Mouse (Mus musculus): ENCODE results near the gene Ksr1. TPM values are rescaled to one million over a fixed set of nuclear protein-coding genes. Genes with fewer than 3 reads are reported as not detected.

Ksr1 gene
- polyA plus RNA-seq, 1 experiment from 2014 or later: 0.81 TPM

DNA sequence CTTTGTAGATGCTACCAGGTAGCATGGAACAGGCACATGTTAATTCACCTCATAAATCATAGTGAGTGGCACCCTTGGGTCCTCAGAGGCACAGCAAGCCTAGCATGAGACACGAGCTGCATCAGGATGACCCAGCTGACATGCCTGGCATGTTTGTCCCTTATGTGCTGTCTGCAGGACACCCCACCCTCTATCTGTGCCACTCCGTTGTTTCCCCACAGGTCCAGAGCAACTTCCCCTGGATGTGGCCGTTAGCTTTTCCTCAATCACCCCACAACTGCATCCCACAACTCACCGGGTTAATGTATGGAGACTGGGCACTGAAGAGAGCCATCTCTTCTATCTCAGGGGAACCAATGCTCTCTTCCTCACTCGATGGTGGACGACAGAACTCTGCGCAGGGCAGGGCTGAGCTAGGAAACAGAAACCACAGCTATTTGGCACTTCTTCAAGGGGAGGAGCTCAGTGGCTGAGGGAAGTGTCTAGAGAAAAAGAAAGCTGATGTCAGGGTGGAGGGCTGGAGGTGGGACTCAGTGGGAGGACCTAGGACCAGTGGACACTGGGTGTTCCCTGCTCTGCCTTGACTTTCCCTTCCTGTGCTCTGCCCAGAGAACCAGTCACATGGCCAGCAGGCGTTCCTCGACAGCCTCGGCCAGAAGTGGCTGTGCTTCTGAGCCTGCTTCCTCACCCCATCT is 161.6 kb downstream of the Ksr1 start, which contains the start of gene Lgals9:
Lgals9 (minus strand) TSS at position 464 of the 695 bp plus-strand sequence.
- Histone ChIP-seq H3K4me1 (ENCODE audit: insufficient read depth) (peaks cover 41% of the 10 kb centered on the region), H3K4me2 (ENCODE audit: low read depth, low read length) (peak within 1 kb of the TSS; percentile 73), H3K9me3 (ENCODE audit: low read length) (no peaks in the 10 kb centered on the region), H3K9ac (replicated peaks) (peak within 1 kb of the TSS; percentile 73), H3K4me3 (ENCODE audit: low read depth, low read length) (peak within 1 kb of the TSS; percentile 69), H3K36me3 (replicated peaks; ENCODE audit: insufficient read depth, low read length) (no peaks in the 10 kb centered on the region), H3K27me3 (ENCODE audit: insufficient read depth, low read length) (no peaks in the 10 kb centered on the region), H3K27ac (ENCODE audit: low read depth) (peak within 1 kb of the TSS; percentile 94)
- TF ChIP-seq EP300 (IDR thresholded peaks at IDR 0.05; ENCODE audit: low read depth): no peak
- TF ChIP-seq CTCF (IDR thresholded peaks at IDR 0.05; ENCODE audit: low read depth): no peak
- 6% methylated on average over 10 of the region's 10 CpGs for WGBS (ENCODE audit: insufficient replicate concordance)
- DNase-seq (peak; percentile 84), ATAC-seq (peak; percentile 60)

DNA sequence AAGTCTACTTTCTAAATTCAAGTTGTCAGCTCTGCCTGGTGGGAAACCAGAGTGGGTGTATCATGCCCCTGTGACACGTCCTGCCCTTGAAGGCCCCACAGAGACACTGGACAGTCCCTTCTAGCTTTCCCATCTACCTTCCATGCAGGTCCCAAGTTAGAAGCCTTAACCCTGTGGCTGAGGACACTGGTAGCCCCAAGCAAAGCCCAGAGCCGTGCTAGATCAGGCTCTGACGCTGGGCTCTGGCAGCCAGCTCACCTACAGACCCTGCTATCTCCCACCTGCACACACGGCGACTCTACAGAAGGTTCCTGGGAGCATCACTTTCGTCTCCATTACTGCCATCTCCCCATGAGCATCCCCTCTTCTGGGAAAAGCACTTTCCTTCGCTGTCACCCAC is 162.7 kb downstream of the Ksr1 start:
- 36% methylated on average over 7 of the region's 7 CpGs for WGBS (ENCODE audit: insufficient replicate concordance)

DNA sequence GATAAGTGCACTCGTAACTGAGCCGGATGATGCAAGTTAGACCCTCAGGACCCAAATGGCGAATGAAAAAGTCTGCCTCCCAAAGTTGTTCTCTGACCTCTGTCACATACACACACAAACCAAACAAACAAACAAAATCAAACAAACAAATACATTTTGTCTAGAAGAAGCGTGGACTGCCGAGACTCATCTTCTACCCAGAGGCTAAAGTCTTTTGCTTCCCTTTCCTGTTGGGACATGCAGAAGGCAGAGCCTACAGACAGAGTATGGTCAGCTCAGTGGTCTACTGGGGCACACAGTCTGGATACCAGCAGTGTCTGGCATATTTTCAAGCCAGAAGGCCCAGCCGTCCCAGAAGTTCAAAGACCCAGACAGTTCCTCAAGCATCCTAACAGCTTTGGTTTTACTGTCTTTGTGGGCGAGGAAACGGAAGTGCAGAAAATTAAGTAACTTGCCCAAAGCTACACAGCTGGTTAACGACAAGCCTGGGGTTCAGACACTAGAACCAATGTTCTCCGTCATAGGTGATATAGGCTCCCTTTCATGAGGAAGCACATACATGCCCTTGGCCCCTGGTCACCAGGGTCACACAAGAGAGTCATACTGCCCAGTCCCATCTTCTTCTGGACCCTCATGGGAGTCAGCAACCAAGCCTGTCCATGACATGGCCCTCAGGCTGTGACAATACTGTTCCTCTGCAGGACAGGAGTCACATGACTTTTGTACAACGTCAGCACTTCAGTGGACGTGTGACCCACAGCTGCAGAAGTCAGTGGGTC is 163.5 kb downstream of the Ksr1 start:
- peak overlapping the region; percentile 94 for H3K27ac ChIP-seq (ENCODE audit: low read depth)
- TF ChIP-seq CTCF (IDR thresholded peaks at IDR 0.05; ENCODE audit: low read depth) (no peak), EP300 (IDR thresholded peaks at IDR 0.05; ENCODE audit: low read depth) (no peak)
- H3K4me2 ChIP-seq (ENCODE audit: low read depth, low read length): peak overlapping the region; percentile 73
- no peaks in the 10 kb centered on the region for H3K27me3 ChIP-seq (ENCODE audit: insufficient read depth, low read length)
- H3K9me3 ChIP-seq (ENCODE audit: low read length): no peaks in the 10 kb centered on the region
- peaks cover 8% of the 10 kb centered on the region for H3K36me3 ChIP-seq (replicated peaks; ENCODE audit: insufficient read depth, low read length)
- DNase-seq (peak; percentile 47), ATAC-seq (peak; percentile 37)
- H3K9ac ChIP-seq (replicated peaks): peak overlapping the region; percentile 73
- peak overlapping the region; percentile 69 for H3K4me3 ChIP-seq (ENCODE audit: low read depth, low read length)
- H3K4me1 ChIP-seq (ENCODE audit: insufficient read depth): peaks cover 48% of the 10 kb centered on the region
- WGBS (ENCODE audit: insufficient replicate concordance): 14% methylated on average over 12 of the region's 12 CpGs

More for the DNA sequence above, 162.7 kb downstream of the Ksr1 start:
- Histone ChIP-seq H3K27ac (ENCODE audit: low read depth) (peak overlapping the region; percentile 94), H3K4me1 (ENCODE audit: insufficient read depth) (peaks cover 43% of the 10 kb centered on the region), H3K4me2 (ENCODE audit: low read depth, low read length) (peak overlapping the region; percentile 73), H3K36me3 (replicated peaks; ENCODE audit: insufficient read depth, low read length) (peaks cover 2% of the 10 kb centered on the region), H3K27me3 (ENCODE audit: insufficient read depth, low read length) (no peaks in the 10 kb centered on the region), H3K9ac (replicated peaks) (peak overlapping the region; percentile 73), H3K9me3 (ENCODE audit: low read length) (no peaks in the 10 kb centered on the region), H3K4me3 (ENCODE audit: low read depth, low read length) (peak overlapping the region; percentile 69)
- no peak for TF ChIP-seq EP300 (IDR thresholded peaks at IDR 0.05; ENCODE audit: low read depth)
- TF ChIP-seq CTCF (IDR thresholded peaks at IDR 0.05; ENCODE audit: low read depth): no peak
- no peak for ATAC-seq
- no peak for DNase-seq

DNA sequence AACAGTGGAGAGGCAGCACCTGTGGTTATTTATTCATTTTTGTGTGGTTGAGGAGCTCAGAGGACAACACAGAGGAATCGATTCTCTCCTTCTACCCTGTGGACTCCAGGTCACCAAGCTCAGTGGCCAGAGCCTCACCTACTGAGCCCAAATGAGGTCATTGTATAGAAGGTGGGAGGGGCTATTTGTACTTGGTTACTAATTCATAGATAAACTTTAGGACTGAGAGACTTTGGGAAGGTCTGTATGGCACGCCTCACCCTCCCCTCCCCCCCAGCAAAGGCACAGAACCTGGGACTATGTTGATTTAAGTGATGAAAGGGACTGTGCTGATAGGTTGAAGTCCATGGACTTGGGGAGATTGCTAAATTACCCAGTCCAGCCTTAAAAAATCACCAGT is 164.2 kb downstream of the Ksr1 start:
- DNase-seq: peak; percentile 75

DNA sequence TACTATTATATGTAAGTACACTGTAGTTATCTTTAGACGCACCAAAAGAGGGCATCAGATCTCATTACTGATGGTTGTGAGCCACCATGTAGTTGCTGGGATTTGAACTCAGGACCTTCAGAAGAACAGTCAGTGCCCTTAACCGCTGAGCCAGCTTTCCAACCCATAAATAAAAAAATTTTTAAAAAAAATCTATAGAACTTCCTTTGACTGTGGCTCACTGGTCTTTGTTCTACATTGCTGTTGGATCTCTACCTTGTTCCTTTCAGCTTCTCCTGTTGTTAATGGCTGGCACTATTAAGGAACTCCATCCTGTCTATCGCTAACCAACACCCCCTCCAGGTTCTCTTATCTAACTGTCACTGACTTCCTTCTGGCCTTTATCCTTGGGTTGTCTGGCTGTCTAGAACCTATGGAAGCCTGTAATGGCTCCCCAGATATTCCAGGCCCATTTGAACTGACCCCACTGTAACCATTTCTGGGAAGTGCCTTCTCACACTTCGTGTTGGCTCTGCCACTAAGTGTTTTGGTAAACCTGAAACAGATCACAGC is 166.0 kb downstream of the Ksr1 start:
- H3K36me3 ChIP-seq (replicated peaks; ENCODE audit: insufficient read depth, low read length): peaks cover 33% of the 10 kb centered on the region
- TF ChIP-seq EP300 (IDR thresholded peaks at IDR 0.05; ENCODE audit: low read depth) (peak; percentile 90), CTCF (IDR thresholded peaks at IDR 0.05; ENCODE audit: low read depth) (no peak)
- no peak overlapping the region for H3K4me3 ChIP-seq (ENCODE audit: low read depth, low read length)
- WGBS (ENCODE audit: insufficient replicate concordance): 52% methylated on average over 4 of the region's 4 CpGs
- DNase-seq (peak; percentile 16), ATAC-seq (no peak)
- peaks cover 46% of the 10 kb centered on the region for H3K4me1 ChIP-seq (ENCODE audit: insufficient read depth)
- H3K4me2 ChIP-seq (ENCODE audit: low read depth, low read length): peak overlapping the region; percentile 27
- H3K27me3 ChIP-seq (ENCODE audit: insufficient read depth, low read length): no peaks in the 10 kb centered on the region
- H3K9ac ChIP-seq (replicated peaks): no peak overlapping the region; the same call in 1 of the 2 replicates
- H3K27ac ChIP-seq (ENCODE audit: low read depth): peak overlapping the region; percentile 79
- H3K9me3 ChIP-seq (ENCODE audit: low read length): no peaks in the 10 kb centered on the region

More for the DNA sequence above, 164.2 kb downstream of the Ksr1 start:
- WGBS (ENCODE audit: insufficient replicate concordance): 30% methylated on average over 2 of the region's 2 CpGs
- Histone ChIP-seq H3K9ac (replicated peaks) (no peak overlapping the region), H3K27ac (ENCODE audit: low read depth) (peak overlapping the region; percentile 94), H3K4me1 (ENCODE audit: insufficient read depth) (peaks cover 49% of the 10 kb centered on the region), H3K4me3 (ENCODE audit: low read depth, low read length) (peak overlapping the region; percentile 69), H3K4me2 (ENCODE audit: low read depth, low read length) (peak overlapping the region; percentile 73), H3K9me3 (ENCODE audit: low read length) (no peaks in the 10 kb centered on the region), H3K27me3 (ENCODE audit: insufficient read depth, low read length) (no peaks in the 10 kb centered on the region), H3K36me3 (replicated peaks; ENCODE audit: insufficient read depth, low read length) (peaks cover 15% of the 10 kb centered on the region)
- ATAC-seq: peak; percentile 85
- TF ChIP-seq EP300 (IDR thresholded peaks at IDR 0.05; ENCODE audit: low read depth) (peak; percentile 72), CTCF (IDR thresholded peaks at IDR 0.05; ENCODE audit: low read depth) (no peak)

All from liver, postnatal 0 days (tissue).